Mouse (Mus musculus): ENCODE data around the gene Tmod4. TPM values are rescaled to one million over a fixed set of nuclear protein-coding genes. Genes with fewer than 3 reads are reported as not detected.

Gene Tmod4
- total RNA-seq, 2 experiments from 2014 or later = 10.6 to 11.1 TPM

DNA sequence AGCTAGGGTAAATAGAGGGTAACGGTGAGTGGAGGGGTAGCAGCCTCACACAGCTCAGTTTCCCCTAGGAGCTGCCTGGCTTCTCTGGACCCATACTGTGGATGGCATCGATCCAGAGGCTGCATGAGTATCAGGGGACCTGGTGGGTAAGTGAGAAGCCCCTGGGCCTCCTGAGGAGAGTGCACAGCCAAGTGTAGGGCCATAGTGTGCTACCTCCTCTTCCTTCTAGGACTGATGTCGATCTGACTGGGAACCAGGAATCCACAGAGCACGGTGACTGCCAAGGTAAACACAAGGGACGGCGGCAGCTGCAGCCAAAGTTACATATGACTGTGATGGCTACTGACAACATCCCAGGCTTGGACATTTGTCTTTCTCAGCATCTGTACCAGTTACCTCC, 46.8 kb downstream of the Tmod4 start:
- DNase-seq = no peak
- intact Hi-C loops (cut with DNase I) = no loop called here

DNA sequence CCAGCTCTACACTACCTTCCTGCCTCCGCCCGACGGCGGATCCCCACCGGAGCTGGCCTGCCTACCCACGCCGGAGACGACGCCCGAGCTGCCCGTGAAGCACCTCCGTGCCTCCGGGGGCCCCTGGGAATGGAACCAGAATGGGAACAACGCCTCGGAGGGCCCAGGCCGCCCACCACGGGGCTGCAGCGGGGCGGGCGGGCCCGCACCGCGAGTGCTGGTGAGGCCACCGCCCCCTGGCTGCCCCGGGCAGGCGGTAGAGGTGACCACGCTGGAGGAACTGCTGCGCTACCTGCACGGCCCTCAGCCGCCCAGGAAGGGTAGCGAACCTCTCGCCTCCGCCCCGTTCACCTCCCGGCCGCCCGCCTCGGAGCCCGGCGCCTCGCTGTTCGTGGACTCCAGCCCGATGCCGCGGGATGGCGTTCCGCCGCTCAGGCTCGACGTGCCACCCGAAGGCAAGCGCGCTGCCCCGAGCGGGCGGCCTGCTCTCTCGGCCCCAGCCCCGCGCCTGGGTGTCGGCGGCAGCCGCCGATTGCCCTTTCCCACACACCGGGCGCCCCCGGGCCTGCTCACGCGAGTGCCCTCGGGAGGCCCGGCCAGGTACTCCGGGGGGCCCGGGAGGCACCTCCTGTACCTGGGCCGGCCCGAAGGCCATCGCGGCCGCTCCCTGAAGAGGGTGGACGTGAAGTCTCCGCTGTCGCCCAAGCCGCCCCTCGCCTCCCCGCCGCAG, 48.4 kb downstream of the Tmod4 start:
- DNase-seq = peak in 1 of 2 experiments; percentile 9

DNA sequence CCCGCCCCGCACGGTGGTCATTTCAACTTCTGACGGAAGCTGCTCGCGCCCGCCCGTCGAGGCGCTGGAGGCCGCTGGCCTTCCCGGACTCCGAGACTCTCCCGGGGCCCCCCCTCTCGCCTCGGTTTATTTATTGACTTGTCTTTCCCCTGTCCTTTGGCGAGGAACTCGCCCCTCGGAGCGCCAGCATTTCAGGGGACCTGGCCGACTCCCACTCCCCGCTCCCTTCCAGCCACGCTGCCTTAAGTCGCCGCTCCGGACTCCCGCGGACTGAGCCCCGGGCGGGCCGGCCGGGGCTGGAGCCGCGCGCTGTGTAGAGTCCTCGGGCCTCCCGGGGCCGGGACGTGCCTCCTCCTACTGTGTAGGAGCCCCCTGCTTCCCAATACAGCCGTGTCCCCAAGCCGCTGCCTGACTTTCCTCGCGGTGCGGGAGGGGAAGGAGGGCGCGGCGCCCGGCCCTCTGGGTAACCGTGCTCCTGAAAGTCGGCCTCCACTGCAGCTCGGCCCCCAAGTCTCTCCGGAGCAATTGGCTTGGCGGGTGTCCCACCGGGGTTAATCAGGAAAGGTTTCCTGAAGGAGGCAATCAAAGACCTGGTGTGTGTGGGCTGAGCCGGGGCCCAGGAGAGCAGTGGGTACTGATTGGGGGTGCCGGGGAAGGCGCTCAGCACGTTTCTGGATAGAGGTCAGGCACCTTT, 49.1 kb downstream of the Tmod4 start:
- intact Hi-C loops (cut with DNase I) = no loop called here
- peak; percentile 35 to 45 for DNase-seq

More for the DNA sequence above, 48.4 kb downstream of the Tmod4 start:
- intact Hi-C loops (cut with DNase I) = no loop called here

DNA sequence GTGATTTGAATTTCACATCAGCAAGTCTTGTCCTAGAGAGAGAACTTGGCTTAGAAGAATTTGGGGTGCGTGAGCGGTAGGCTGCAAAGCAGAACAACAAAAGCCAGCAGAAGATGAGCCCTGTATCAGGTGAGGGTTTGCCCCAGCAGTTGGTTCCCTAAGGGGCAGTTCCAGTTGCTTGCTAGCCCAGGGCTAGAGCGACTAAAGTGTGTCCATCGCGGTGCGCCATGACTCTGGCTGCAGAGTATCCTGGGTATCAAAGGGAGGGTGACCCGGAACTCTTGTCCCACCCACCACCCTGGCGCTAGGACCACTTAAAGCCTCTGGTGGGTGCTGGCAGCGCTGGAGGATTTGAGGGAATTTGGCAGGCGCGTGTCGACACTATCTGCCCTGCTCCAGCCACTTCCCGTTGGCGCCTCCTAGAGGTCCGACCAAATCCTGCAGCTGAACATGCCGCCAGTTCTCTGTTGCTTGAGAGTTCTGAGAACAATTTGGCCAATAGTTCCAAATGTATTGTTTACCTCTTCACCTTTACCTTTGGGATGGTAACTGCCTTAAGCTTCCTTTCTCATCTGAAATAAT, 49.8 kb downstream of the Tmod4 start:
- intact Hi-C loops (cut with DNase I) = loop anchor here (1.0 kb wide), 1 partner anchor 31 kb away; no protein-coding TSS in a partner anchor

DNA sequence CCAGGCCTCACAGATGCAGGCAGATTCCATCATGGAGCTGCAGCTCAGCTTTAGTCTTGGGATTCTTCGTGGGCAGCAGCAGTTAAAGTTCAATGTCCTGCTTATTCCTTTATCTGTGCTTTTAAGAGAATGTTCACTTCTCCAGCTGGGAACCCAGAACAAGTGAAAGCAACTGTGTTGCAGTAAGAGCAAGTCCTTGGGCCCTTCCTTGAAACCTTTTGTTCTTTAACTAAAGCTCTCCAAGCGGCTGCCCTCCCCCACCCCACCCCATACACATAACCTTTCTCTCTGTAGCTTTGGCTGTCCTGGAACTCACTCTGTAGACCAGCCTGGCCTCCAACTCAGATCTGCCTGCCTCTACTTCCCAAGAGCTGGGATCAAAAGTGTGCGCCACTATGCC, 52.2 kb downstream of the Tmod4 start:
- DNase-seq = no peak
- intact Hi-C loops (cut with DNase I) = no loop called here

More for the DNA sequence above, 49.8 kb downstream of the Tmod4 start:
- DNase-seq = peak; percentile 88 to 94

DNA sequence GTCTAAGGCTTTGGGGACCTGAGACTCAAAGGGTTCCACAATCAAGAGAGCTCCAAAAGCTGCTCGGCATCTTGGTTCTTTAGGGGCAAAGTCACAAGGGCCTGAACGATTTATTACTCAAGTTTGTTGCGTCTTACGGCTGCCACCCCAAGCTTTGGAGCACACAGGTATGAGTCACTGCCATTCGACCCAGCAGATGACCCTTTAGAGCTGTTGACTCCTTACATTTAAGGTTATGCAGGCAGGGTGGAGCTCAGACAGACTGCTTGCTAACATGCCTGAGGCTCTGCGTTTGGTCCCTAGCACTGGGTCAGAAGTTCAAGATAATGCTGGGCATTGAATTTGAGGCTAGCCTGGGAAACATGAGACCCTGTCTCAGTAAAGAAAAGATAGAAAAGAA, 53.3 kb downstream of the Tmod4 start:
- DNase-seq = no peak
- intact Hi-C loops (cut with DNase I) = no loop called here

Small RNA genes within 50 kb of the gene (microRNA-seq; reads per million reads assigned to microRNA genes)
- gene Mir8099-1 = 0 reads per million in 2 experiments

Other genes with a start within 250 kb of the Tmod4 start
- 100 to 1,000 TPM; 217 to 251 TPM for gene Psmb4, start 237.5 kb upstream of the Tmod4 start, total RNA-seq (2021)
- 10 to 100 TPM; 63.8 to 84.9 TPM for gene Selenbp1, start 191.4 kb upstream of the Tmod4 start, total RNA-seq (2021)
- 1 to 10 TPM; 8.2 to 8.4 TPM for gene Rfx5, start 170.4 kb upstream of the Tmod4 start, total RNA-seq (2021)
- 10 to 100 TPM; 33.5 to 35.3 TPM for gene Pi4kb, start 149.7 kb upstream of the Tmod4 start, total RNA-seq (2021)
- 10 to 100 TPM; 15.4 to 16.8 TPM for gene Zfp687, start 109.0 kb upstream of the Tmod4 start, total RNA-seq (2021)
- gene Psmd4, start 81.9 kb upstream of the Tmod4 start, total RNA-seq (2021) = 100 to 1,000 TPM; 118 to 132 TPM
- gene Pip5k1a, start 17.5 kb upstream of the Tmod4 start, total RNA-seq (2021) = 10 to 100 TPM; 18.3 to 19.2 TPM
- gene Vps72, start 13.5 kb upstream of the Tmod4 start, total RNA-seq (2021) = 10 to 100 TPM; 32.4 to 32.5 TPM
- 10 to 100 TPM; 29.5 to 33.5 TPM for gene Scnm1, start 9.5 kb downstream of the Tmod4 start, total RNA-seq (2021)
- 1 to 10 TPM; 6.4 to 7.4 TPM for gene Lysmd1, start 9.6 kb downstream of the Tmod4 start, total RNA-seq (2021)
- gene Tnfaip8l2, start 17.9 kb downstream of the Tmod4 start, total RNA-seq (2021) = 1 to 10 TPM; 3.0 to 3.1 TPM
- 10 to 100 TPM in 1 of 2 experiments, 1 to 10 TPM in 1; 5.8 to 11.8 TPM for gene Sema6c, start 36.0 kb downstream of the Tmod4 start, total RNA-seq (2021)
- 10 to 100 TPM; 14.9 to 15.0 TPM for gene Gabpb2, start 93.4 kb downstream of the Tmod4 start, total RNA-seq (2021)
- gene Cdc42se1, start 104.3 kb downstream of the Tmod4 start, total RNA-seq (2021) = 10 to 100 TPM; 31.9 to 33.6 TPM
- 1 to 10 TPM; 6.7 to 7.8 TPM for gene Mllt11, start 107.7 kb downstream of the Tmod4 start, total RNA-seq (2021)
- not detected for gene Gm128, start 117.1 kb downstream of the Tmod4 start, total RNA-seq (2021)
- under 1 TPM in 1 of 2 experiments, not detected in 1; 0.32 TPM for gene Bnipl, start 126.7 kb downstream of the Tmod4 start, total RNA-seq (2021)
- gene Mindy1, start 156.9 kb downstream of the Tmod4 start, total RNA-seq (2021) = 10 to 100 TPM; 22.3 to 25.8 TPM
- 10 to 100 TPM; 19.8 to 20.4 TPM for gene Prune1, start 157.6 kb downstream of the Tmod4 start, total RNA-seq (2021)
- gene Anxa9, start 182.7 kb downstream of the Tmod4 start, total RNA-seq (2021) = under 1 TPM; 0.38 to 0.76 TPM
- 10 to 100 TPM; 47.4 to 47.6 TPM for gene Cers2, start 190.3 kb downstream of the Tmod4 start, total RNA-seq (2021)
- 10 to 100 TPM; 14.1 to 14.4 TPM for gene Setdb1, start 232.7 kb downstream of the Tmod4 start, total RNA-seq (2021)

Measured in heart, postnatal 14 days (tissue).